Mouse (Mus musculus): ENCODE results near the gene Fam57b. TPM values are rescaled to one million over a fixed set of nuclear protein-coding genes. Genes with fewer than 3 reads are reported as not detected.

The Fam57b gene
- total RNA-seq (2021) = 10 to 100 TPM; 50.5 to 55.3 TPM
- long read RNA-seq, experiment 1, transcript Fam57b-201 (5 exons, 2,328 nt) = major isoform, 10 of 61 reads
- long read RNA-seq, experiment 1, partial matches to known transcripts = 22 of 61 reads
- long read RNA-seq, experiment 1, other reads (novel, unspliced or antisense) = 29 of 61 reads
- long read RNA-seq, experiment 2, transcript Fam57b-201 (5 exons, 2,328 nt) = major isoform, 9 of 55 reads
- long read RNA-seq, experiment 2, partial matches to known transcripts = 10 of 55 reads
- long read RNA-seq, experiment 2, other reads (novel, unspliced or antisense) = 36 of 55 reads

DNA sequence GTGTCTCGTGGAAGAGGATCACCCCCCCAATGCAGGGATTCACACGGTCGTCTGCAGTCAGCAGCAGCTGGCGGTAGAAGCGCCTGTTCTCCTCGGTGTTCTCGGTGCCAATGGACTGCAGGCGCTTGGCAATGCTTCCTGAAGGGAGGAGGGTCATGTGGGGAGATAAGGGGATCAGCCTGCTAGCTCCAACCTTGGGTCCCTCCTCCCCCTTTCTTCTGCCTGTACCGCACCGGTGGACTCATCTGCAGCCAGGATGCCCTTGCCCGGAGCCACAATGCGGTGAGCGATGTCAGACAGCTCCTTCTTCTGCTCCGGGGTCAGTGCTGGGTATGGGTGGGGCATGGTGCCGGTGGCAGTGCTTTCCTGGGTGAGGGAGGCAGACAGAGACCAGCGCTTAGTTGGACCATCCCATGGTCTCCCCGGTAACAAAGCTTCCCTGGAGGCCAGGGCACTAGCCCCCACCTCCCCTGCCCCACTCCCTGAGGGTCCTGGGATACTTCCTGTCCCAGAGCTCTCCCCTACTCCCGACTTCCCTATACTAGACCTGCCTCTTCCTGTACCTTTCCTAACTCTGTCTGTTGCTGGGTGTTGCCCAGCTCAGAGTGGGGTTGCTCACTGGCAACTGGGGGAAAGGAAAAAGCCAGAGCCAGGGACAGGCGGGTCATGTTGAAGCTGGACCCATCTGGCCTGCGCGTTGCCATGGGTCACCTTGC lies at the start of gene Fam57b:
Gene Fam57b (plus strand): TSS at position 258 of the 716 bp plus-strand sequence.
- no peak for DNase-seq

DNA sequence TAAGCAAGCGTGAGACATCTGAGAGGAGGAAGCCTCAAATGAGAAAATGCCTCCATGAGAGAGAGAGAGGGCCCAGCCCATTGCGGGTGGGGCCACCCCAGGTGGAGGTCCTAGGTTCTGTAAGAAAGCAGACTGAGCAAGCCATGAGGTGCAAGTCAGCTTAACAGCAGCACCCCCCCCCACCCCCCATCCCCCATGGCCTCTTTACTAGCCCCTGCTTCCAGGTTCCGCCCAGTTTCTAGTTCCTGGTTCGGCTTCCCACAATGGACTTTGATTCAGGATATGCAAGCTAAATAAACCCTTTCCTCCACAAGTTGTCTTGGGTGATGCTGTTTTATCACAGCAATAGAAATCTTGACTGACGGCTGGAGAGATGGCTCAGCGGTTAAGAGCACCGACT lies 48.6 kb upstream of the Fam57b start:
- no peak for DNase-seq

DNA sequence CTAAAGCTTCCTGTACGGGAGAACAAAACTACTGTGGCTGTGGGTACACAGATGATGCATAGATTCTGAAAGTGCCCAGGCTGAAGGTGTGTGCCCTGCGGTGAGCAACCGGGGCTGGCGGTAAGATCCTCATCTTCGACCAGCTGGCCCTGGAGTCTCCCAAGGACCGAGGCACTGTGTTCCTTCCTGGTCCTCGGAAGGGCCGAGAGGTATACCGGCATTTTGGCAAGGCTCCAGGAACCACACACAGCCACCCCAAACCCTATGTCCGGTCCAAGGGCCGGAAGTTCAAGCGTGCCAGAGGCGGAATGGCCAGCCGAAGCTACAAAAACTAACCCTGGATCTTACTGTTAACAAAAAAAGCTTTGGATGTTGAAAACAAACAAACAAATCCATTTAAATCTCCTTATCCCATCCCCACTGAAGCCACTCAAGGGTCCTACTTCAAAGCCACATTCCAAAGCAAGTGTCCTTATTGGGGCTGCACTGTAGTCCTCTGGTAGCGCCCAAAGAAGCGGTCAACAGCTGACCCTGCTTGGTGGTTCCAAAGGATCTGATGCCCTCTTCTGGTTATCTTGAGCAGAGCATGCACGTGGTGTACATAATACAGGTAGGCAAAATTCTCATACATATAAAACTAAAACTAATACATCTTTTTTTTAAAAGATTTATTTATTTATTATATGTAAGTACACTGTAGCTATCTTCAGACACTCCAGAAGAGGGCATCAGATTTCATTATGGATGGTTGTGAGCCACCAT lies 47.7 kb upstream of the Fam57b start:
- no peak for DNase-seq

DNA sequence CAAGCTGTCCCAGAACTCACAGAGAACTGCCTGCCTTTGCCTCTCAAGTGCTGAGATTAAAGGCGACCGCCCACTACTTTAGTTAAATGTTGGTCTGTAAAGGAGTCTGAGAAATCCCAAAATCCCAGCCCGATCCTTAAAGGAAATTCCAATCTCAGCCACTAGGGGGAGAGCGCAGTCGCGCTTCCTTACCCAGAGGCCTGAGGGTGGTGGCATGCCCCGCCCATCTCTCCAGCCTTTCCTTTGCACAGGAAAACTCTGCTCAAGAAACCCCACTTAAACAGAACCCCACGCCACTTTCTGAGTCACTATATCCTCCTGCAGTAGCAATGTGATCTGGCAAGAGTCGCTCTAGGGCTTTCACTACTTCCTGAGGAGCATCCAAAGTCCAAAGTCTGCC lies 42.6 kb upstream of the Fam57b start:
- DNase-seq = peak; percentile 54

DNA sequence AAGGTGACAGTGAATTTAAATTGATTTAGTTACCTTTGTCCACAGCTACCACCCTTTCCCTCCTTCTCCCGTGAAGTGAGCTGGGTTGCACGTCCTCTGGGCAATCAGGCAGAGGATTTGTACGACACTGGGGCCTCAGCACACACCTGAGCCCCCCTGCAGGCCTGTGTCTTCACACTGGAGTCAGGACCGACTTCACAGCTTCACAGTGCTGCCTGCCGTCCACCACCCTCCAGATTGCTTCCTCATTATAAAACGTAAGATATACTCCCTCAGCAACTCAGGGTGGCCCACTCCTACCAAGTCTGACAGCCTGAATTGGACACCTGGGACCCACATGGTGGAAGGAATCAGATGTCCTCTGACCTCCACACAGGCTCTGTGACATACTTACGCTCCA lies 38.9 kb upstream of the Fam57b start:
- DNase-seq = no peak

DNA sequence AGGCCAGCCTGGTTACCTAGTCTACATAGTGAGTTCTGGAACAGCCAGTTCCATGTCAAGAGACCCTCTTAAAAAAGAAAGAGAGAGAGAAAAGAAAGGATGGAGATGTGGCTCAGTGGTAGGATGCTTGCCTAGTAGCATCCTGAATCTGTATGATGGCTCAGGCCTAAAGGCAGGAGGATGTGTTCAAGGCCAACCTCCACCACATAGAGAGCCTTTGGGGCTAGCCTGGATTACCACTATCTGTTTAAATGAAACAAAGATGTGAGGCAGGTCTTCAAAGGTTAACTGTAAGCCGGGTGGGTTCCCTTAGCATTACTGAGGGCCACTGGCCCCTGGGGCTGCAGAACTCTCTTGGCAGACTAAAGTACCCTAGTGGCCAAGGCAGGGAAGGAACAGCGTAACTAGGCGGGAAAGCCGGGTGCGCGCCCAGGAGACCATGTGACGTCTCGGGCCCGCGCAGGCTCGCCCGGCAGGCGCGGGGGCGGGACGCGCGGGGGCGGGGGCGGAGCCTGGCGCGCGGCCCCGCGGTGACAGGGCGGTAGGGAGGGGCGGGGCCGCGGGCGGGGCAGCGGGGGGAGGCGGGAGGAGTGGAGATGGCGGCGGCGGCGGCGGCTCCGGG lies 38.3 kb upstream of the Fam57b start, which contains the start of gene Mapk3:
Gene Mapk3 (plus strand): TSS at position 552 of the 622 bp plus-strand sequence.
- peak; percentile 85 for DNase-seq

DNA sequence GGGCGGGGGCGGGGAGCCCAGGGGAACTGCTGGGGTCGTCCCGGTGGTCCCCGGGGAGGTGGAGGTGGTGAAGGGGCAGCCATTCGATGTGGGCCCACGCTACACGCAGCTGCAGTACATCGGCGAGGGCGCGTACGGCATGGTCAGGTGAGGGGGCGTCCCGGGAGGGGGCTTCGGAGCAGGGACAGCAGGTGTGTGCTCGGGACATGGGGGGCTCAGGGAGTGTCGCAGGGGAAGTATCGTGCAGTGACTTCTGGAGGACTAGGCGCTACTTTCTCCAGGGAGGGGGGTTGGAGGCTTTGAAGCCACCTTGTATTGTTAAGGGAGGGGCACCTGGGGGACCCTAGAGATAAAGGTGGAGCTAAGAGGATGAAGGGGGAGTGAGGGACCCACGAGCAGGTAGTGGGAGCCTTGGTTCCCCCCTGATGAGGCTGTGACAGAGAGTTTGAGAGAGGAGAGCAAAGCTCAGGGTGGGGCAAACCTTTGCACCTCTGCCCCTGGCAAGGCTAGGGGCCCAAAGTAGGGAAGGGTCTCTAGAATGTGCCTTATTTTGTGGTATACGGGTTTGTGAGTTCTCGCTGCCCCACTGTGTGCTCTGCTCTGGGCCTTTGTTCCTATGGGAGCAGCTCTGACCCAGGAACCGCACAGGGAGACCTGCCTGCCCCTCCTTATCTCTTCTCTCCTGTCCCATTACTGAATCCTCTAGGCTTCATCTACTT lies 37.6 kb upstream of the Fam57b start:
- no peak for DNase-seq

DNA sequence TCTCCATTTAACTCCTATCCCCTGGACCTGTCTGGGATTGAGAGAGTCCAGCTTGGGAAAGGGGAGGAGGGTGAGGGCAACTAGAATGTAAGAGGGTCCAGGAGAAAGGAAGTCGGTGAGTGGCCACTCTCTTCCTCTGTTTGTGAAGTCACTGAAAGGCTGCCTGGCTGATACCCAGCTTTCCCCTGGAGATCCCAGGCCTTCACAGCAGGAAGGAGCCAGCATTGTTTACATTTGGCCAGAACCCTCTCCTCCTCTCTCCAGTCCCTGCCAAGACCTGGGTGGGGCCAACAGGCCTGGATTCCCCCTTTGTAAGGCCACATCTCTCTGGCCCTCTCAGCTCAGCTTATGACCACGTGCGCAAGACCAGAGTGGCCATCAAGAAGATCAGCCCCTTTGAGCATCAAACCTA lies 37.1 kb upstream of the Fam57b start:
- DNase-seq = peak; percentile 73

DNA sequence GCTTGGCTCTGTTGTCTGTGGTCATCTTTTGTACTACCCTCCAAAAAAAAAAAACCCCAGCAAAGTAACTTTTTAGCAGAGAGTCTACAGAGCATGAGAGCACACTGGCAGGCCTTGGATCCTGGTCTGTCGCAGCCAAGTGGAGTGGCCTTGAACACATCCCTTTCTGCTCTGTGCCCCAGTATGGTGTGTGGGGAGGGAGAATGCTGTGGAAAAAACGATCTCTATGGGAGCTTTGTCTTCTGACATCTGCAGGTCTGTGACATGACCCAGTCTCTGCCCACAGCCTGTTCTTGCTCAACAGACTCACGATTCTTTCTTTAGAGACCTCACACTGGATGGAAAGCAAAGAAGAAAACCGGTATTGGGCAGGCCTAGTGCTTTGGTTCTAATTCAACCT lies 36.5 kb upstream of the Fam57b start:
- DNase-seq = no peak

DNA sequence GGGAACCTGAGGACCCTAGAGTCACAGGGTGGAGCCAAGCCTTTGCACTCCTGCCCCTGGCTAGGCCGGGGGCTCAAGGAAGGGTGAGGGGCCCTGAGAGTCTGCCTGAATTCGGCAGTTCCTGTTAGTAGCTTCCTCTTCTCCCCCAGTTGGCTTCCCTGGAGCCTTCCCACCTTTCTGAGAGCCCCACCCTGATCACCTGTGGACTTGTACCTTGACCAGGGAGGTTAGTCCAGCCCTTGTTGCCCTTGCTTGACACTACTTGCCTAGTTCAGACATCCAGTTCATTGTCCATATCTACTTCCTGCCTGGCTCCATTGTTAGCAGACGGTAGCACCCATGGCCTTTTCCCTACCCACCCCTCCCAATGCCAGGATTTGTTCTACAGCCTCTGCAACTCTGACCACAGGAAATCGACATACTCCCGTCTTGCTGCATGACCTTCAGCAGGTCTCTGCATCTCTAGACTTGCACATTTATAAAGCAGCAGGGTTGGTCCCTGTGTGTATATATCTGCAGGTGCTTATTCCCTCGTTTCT lies 35.9 kb upstream of the Fam57b start:
- no peak for DNase-seq

DNA sequence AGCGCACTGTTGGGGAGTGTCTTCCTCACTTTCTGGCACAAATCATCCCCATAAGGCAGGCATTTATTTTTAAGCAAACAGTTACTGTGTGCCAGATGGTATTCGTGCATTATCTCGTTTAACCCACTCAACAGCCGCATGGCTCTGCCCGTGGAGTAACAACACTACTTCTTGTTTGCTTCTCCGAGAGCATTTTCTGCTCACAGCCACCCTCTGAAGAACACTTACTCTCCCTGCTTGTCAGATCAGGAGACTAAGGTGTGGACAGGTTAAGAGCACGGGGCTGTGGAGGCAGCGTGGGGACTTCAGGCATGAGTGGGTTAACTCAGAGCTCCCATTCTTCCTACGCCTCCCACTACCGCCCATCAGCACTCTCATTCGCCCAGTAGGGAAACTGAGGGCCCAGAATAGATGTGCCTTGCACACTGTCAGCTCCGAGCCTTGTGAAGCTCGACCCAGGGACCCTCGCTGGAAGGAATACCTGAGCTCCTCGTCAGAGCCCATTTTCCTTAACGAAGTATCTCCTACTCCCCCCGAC lies 34.9 kb upstream of the Fam57b start:
- DNase-seq = no peak

DNA sequence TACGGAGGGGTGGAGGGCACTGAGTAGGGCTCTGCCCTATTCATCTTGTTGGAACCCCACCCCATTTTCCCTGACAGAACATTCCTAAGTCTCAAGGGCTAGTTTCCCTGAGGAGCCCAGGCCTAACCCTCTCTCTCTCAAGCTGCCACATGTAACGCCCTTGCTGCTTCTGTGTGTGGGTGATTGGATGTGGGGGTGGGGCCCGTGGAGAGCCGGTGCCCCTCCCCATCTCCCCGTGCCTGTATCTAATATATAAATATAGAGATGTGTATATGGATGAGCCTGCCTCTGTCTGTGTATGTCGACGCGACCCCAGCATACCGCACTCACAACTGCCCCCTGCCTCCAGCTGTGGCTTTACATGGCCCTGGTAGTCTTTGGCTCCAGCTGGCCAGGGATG lies 31.9 kb upstream of the Fam57b start:
- no peak for DNase-seq

DNA sequence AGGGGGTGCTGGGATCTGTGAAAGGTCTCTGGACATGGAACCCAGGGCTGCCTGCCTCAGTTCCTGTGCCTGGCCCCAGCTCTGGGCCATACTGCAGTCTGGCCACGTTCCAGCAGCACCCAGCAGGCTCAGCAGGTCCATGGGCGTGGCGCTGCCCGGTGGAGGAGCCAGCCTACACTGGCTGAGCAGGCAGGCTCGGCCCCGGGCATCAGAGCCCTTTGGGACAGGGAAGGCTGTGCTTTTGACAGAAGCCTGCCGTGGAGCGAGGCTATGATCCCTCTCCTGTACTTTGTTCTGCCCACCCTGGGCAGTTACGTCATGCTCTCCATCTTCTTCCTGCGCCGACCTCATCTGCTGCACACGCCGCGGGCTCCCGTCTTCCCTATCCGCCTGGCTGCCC lies 31.3 kb upstream of the Fam57b start, which contains the start of gene Gdpd3:
Gene Gdpd3 (plus strand): TSS at position 134 of the 400 bp plus-strand sequence.
- no peak for DNase-seq

DNA sequence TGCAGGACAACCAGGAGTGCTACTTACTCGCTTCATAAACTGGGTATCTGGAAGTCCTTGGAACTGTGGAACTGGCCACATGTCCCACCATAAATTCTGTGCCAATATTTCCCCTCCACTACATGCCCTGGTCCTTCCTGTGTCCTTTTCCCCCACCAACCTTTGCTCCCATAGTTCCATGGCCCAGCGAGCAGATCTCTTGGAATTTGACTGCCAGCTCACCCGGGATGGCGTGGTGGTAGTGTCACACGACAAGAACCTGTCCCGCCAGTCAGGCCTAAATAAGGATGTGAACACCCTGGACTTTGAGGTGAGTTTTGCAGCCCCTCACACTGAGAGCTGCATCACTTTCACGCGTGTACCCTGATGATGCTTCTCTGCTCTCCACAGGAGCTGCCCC lies 30.5 kb upstream of the Fam57b start:
- DNase-seq = no peak

DNA sequence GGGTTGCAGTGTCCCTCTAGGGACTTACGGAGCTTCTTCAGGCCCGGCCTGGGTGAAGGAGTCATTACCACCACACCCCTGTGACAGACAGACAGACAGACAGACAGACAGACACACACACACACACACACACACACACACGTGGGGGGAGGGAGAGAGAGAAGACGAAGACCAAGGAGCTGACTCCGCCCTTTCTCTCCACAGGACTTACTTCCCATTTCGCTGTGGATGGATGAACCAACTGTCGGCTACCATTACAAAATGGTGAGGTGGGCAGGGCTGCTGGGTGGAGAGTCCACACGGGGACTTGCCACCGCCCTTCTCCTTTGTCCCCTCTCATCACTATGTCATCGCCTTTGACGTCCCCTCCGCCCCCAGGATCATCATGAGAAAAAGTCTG lies 26.7 kb upstream of the Fam57b start:
- DNase-seq = no peak

DNA sequence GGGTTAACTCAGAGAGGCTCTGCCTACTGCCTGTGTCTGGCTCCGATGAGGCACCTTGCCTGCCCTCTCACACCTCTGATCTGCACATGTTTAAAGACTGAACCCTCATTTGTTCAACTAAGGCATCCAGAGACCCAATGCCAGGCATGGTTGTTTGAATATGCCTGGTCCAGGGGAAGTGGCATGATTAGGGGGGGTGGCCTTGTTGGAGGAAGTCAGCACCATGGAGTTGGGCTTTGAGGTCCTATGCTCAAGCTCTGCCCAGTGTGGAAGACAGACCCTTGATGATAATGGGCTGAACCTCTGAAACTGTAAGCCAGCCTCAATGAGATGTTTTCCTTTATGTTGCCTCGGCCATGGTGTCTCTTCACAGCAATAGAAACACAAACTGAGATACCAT lies 24.1 kb upstream of the Fam57b start:
- DNase-seq = no peak

DNA sequence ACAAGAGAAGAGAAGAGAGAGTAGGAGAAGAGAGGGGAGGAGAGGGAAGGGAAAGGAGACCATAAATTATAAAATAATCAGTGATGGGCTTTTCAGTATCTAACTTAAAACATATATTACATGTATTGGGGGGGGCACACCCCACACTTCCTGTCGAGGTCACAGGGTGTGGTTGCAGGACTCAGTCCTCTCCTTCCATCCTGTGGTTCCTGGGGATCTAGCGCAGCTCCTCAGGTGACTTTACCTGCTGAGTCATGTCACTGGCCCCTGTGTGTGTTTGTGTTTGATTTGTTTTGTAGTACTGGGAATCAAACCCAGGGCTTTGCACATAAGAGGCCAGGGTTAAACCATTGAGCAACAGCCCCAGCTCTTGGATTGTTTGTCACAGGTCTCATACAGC lies 23.0 kb upstream of the Fam57b start:
- DNase-seq = no peak

DNA sequence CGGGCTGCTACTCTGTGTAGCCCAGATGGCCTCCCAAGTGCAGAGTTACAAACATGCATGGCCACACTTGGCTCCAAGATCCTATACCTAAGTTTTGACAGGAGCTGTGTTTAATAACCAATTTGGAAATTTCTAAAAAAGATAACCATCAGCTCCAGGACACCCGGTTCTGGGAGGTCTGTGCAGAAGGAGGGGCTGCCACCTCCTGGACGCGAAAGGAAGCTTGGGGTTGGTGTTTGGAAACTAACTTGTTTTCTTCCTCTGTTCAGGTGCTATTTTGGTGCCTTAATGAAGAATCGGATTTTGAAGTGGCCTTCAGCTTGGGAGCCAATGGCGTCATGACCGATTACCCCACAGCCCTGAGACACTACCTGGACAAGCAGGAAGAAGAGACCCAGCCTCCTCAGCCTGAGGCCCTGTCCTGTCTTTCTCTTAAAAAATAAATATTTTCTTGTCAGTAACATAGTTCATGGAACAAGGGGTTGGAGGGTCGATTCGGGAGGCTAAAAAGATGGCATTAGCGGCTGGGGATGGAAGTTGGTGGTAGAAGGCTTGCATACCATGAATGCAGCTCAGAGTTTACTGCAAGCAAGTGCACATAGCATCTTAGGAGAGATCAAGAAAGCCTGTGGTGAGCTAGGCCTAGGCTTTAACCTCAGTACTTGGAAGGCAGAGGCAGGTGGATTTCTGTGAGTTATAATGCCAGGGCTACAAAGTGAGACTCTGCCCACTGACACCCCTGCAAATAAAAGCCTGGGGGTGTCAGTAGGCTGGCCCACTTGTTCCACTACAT lies 22.1 kb upstream of the Fam57b start:
- no peak for DNase-seq

DNA sequence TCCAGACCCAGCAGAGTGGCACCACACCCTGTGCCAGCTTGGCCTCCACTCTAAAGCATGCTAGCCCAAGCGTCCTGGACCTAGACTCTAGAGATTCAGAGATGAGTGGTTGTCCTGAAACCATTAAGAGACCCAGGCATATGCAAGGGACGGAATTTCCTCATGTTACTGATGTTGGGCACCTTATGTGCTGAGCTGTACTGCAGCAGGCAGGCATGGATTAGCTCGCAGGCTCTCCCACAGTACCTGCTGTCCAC lies 21.6 kb upstream of the Fam57b start:
- no peak for DNase-seq

DNA sequence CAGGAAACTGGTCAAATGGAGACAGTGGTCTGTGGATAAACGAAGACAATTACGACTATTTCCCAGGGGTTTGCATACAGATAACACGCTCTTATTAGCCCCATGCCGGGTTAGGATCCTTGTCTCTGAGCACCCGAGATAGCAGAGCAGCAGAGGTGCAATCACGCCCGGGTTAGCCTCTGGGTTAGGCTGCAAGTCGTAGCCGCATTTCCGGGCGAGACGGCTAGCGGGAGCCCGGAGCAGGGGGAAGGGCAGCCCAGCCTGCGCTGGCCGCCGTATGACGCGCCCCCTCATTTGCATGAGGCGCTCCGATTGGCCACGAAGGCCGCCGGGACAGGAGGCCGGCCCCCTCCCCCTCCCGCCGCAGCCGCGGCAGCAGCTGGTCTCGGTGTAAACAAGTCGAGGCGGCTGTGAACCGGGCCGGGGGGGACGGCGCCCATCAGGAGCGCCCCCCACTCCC lies 20.8 kb upstream of the Fam57b start, which contains the start of gene Ypel3:
Gene Ypel3 (plus strand): TSS at position 358 of the 460 bp plus-strand sequence.
- peak; percentile 99 for DNase-seq

DNA sequence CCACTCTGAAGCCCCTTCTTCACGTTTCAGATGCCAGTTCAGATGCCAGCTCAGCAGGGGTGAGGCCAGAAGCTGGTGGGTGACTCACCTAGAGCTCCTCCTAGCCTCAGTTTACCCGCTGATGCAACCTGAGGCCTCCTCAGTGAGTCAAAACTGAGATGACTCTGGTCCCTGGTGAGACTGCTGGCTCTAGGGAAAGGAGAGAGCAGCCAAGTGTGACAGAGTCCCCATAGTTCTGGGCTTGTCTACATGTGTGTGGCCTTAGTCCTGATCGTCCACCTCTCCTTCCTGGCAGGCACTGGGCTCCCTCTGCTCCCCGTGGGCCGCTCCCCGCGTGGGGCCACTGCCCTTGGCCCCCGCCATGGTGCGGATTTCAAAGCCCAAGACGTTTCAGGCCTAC lies 20.0 kb upstream of the Fam57b start:
- no peak for DNase-seq

All from gastrocnemius, postnatal 25 days (tissue).